ENCODE assay signal across 12 mouse cellular contexts in genomic region chr2:47466043-47466442, GRCm38 (mm10).
DNase-seq lines count a peak whose midpoint lies in the region; TF ChIP-seq lines count a peak whose summit lies in the region.
"Had no signal": no experiment of that assay in that cellular context is flagged by ENCODE, and none has a peak within 500 bp of the region (broad histone marks: within the 10 kb centered on the region; RNA-seq: fewer than 3 reads in every experiment).

No protein-coding gene starts in this region.

- H3K4me3 ChIP-seq in layer of hippocampus, adult 2 months, result no peak overlapping the region
- H3K4me3 ChIP-seq in bone marrow macrophage, adult 2 months (ENCODE audit: insufficient read depth, low read length), result no peak overlapping the region
- H3K4me3 ChIP-seq: liver, embryonic 15.5 days; midbrain, embryonic 13.5 days had no signal

- no peak for TF ChIP-seq POLR2A in bone marrow macrophage, adult 2 months (IDR thresholded peaks at IDR 0.05; ENCODE audit: borderline replicate concordance, low read depth, low read length)

- peak; percentile 64 for TF ChIP-seq CTCF in layer of hippocampus, adult 2 months (conservative IDR thresholded peaks at IDR 0.05)
- peak; percentile 45 for TF ChIP-seq CTCF in bone marrow macrophage, adult 2 months (IDR thresholded peaks at IDR 0.05; ENCODE audit: low read depth, low read length)

- no peaks in the 10 kb centered on the region for H3K4me1 ChIP-seq in bone marrow macrophage, adult 2 months (ENCODE audit: control insufficient read depth, insufficient read depth, low read length)
- H3K4me1 ChIP-seq: liver, embryonic 15.5 days; midbrain, embryonic 13.5 days had no signal

- DNase-seq in adrenal gland, postnatal 36 days, result peak; percentile 4 to 7
- no peak for DNase-seq in adrenal gland, adult 18-20 months (ENCODE audit: low spot score in 2 of 2)
- DNase-seq in layer of hippocampus, adult 2 months (ENCODE audit: low spot score in 2 of 2), result no peak
- no peak for DNase-seq in layer of hippocampus, adult 11-12 months (ENCODE audit: low spot score)
- DNase-seq in A20 (ENCODE audit: low read depth, low spot score), result peak; percentile 40
- DNase-seq in spleen, postnatal 36 days (ENCODE audit: low spot score in 2 of 2), result no peak
- DNase-seq in right cerebral cortex, adult 2 months (ENCODE audit: low spot score in 2 of 2), result no peak
- DNase-seq: B cell, adult 2 months; heart, postnatal 14 days had no signal

- no peak overlapping the region for H3K27ac ChIP-seq in layer of hippocampus, adult 2 months
- no peak overlapping the region for H3K27ac ChIP-seq in bone marrow macrophage, adult 2 months (ENCODE audit: insufficient read depth, low read depth, low read length)
- H3K27ac ChIP-seq: liver, embryonic 15.5 days; midbrain, embryonic 13.5 days had no signal

Comparison
In these comparisons a context has a peak if more than half of its experiments do, and no peak if none do; other contexts are left out.
1. DNase-seq: peak in adrenal gland, postnatal 36 days (2 of 2) and A20 (single experiment); none in adrenal gland, adult 18-20 months (0 of 2), layer of hippocampus, adult 2 months (0 of 2), layer of hippocampus, adult 11-12 months (single experiment), spleen, postnatal 36 days (0 of 2) and right cerebral cortex, adult 2 months (0 of 2).